Mouse (Mus musculus) hindbrain, postnatal 0 days (tissue): ENCODE measurements at regions not wholly inside any gene's neighbourhood (a gene's known extent, or its start where the extent isn't known, plus 50 kb on each side); places are given as distances from the start of the nearest gene placed in this dataset.

Experiments used
- ATAC-seq: fragments of 200-750 bp; cut with Nextera tagmentation; 2 replicates; pipeline ENCODE4 v1.8.0; 2017; ENCODE audit warnings: mild to moderate bottlenecking, moderate TSS enrichment, moderate library complexity
- DNase-seq: peaks from one replicate; pipeline ENCODE4 v3.0.0-alpha.2; 2015; ENCODE audit warnings: low spot score
- H3K27ac ChIP-seq: fragments of 300-500 bp; sonication (generic); 2 replicates; pipeline ENCODE4 v1.5.1; 2014; ENCODE audit warnings: mild to moderate bottlenecking
- H3K27me3 ChIP-seq: fragments of 300-500 bp; sonication (generic); 2 replicates; pipeline ENCODE4 v1.6.1; 2014; ENCODE audit warnings: low read length, mixed read lengths; ENCODE audit not compliant: insufficient read depth
- H3K36me3 ChIP-seq: fragments of 300-500 bp; sonication (generic); 2 replicates; pipeline ENCODE4 v1.6.1; 2014; ENCODE audit warnings: low read length, mixed read lengths; ENCODE audit not compliant: insufficient read depth
- H3K4me1 ChIP-seq: fragments of 300-500 bp; sonication (generic); 2 replicates; pipeline ENCODE4 v1.6.1; 2014; ENCODE audit warnings: antibody characterized with exemption, low read length, mixed read lengths; ENCODE audit not compliant: insufficient read depth
- H3K4me2 ChIP-seq: fragments of 300-500 bp; sonication (generic); 2 replicates; pipeline ENCODE4 v1.6.1; 2014; ENCODE audit warnings: low read depth, mild to moderate bottlenecking, low read length, moderate library complexity, mixed read lengths
- H3K4me3 ChIP-seq: fragments of 300-500 bp; sonication (generic); 2 replicates; pipeline ENCODE4 v1.5.1; 2014; ENCODE audit warnings: low read length
- H3K9ac ChIP-seq: fragments of 300-500 bp; sonication (generic); replicated peaks from 2 replicates; pipeline ENCODE4 v1.6.1; 2014; ENCODE audit warnings: mild to moderate bottlenecking, low read length, moderate library complexity, mixed read lengths
- H3K9me3 ChIP-seq: fragments of 300-500 bp; sonication (generic); 2 replicates; pipeline ENCODE4 v1.6.1; 2016; ENCODE audit warnings: low read length, mixed read lengths
- CTCF ChIP-seq: IDR thresholded peaks from 2 replicates; pipeline ENCODE4 v1.5.1; 2016; ENCODE audit warnings: antibody characterized with exemption, control low read depth, low read depth
- whole genome bisulfite sequencing: fragments of 180-500 bp; shearing (Covaris S2); extraction: QIAGEN DNeasy Blood & Tissue Kit; methylation state at CpG from one replicate; pipeline ENCODE4 v1.1.7; 2014; 5-methylcytosine and 5-hydroxymethylcytosine counted together

- no peak for TF ChIP-seq CTCF
- Histone ChIP-seq H3K9me3 (no peaks in the 10 kb centered on the region), H3K4me3 (no peak overlapping the region), H3K9ac (no peak overlapping the region), H3K4me2 (no peak overlapping the region), H3K4me1 (no peaks in the 10 kb centered on the region), H3K27me3 (no peaks in the 10 kb centered on the region), H3K36me3 (no peaks in the 10 kb centered on the region), H3K27ac (no peak overlapping the region)
- 48% methylated on average over 2 of the region's 2 CpGs for WGBS
- DNase-seq (no peak), ATAC-seq (no peak)
Observed at GRCm38 (mm10) chr8:113389504-113389903, 245.9 kb upstream of the Mon1b start.

- ATAC-seq = no peak
- DNase-seq = no peak
- Histone ChIP-seq H3K4me3 (no peak overlapping the region), H3K27ac (no peak overlapping the region), H3K4me1 (no peaks in the 10 kb centered on the region), H3K9ac (no peak overlapping the region), H3K36me3 (no peaks in the 10 kb centered on the region), H3K4me2 (no peak overlapping the region), H3K27me3 (no peaks in the 10 kb centered on the region), H3K9me3 (no peaks in the 10 kb centered on the region)
- TF ChIP-seq CTCF = no peak
- WGBS = 86% methylated on average over 4 of the region's 4 CpGs
Observed at GRCm38 (mm10) chr8:113390038-113390437, 245.3 kb upstream of the Mon1b start.

- Histone ChIP-seq H3K4me3 (no peak overlapping the region), H3K4me1 (no peaks in the 10 kb centered on the region), H3K9me3 (no peaks in the 10 kb centered on the region), H3K36me3 (no peaks in the 10 kb centered on the region), H3K27ac (no peak overlapping the region), H3K4me2 (no peak overlapping the region), H3K27me3 (no peaks in the 10 kb centered on the region), H3K9ac (no peak overlapping the region)
- ATAC-seq = no peak
- WGBS = 76% methylated on average over 4 of the region's 4 CpGs
- no peak for DNase-seq
- no peak for TF ChIP-seq CTCF
Observed at GRCm38 (mm10) chr8:113394319-113394718, 241.1 kb upstream of the Mon1b start.

- H3K4me3 ChIP-seq = no peak overlapping the region
- no peak overlapping the region for H3K9ac ChIP-seq
- no peak for TF ChIP-seq CTCF
- H3K36me3 ChIP-seq = no peaks in the 10 kb centered on the region
- no peak for ATAC-seq
- DNase-seq = no peak
- no peak overlapping the region for H3K27ac ChIP-seq
- H3K27me3 ChIP-seq = no peaks in the 10 kb centered on the region
- H3K4me2 ChIP-seq = no peak overlapping the region
- H3K4me1 ChIP-seq = no peaks in the 10 kb centered on the region
- WGBS = 48% methylated on average over 4 of the region's 4 CpGs
- H3K9me3 ChIP-seq = no peaks in the 10 kb centered on the region
Observed at GRCm38 (mm10) chr8:113405158-113405557, 230.2 kb upstream of the Mon1b start.

- no peak overlapping the region for H3K27ac ChIP-seq
- WGBS = 70% methylated on average over 3 of the region's 3 CpGs
- H3K9me3 ChIP-seq = no peaks in the 10 kb centered on the region
- H3K36me3 ChIP-seq = no peaks in the 10 kb centered on the region
- no peak overlapping the region for H3K9ac ChIP-seq
- ATAC-seq (no peak), DNase-seq (peak; percentile 50)
- H3K27me3 ChIP-seq = no peaks in the 10 kb centered on the region
- no peak overlapping the region for H3K4me2 ChIP-seq
- H3K4me3 ChIP-seq = no peak overlapping the region
- no peaks in the 10 kb centered on the region for H3K4me1 ChIP-seq
- TF ChIP-seq CTCF = peak; percentile 57
Observed at GRCm38 (mm10) chr8:113419352-113419751, 216.0 kb upstream of the Mon1b start.

GRCm38 (mm10) chr8:113422651-113423050 is 212.7 kb upstream of the Mon1b start:
- Histone ChIP-seq H3K9me3 (no peaks in the 10 kb centered on the region), H3K27me3 (no peaks in the 10 kb centered on the region), H3K9ac (no peak overlapping the region), H3K27ac (no peak overlapping the region), H3K4me2 (no peak overlapping the region), H3K4me3 (no peak overlapping the region), H3K36me3 (no peaks in the 10 kb centered on the region), H3K4me1 (no peaks in the 10 kb centered on the region)
- no peak for DNase-seq
- no peak for TF ChIP-seq CTCF
- no peak for ATAC-seq
- 77% methylated on average over 2 of the region's 2 CpGs for WGBS

GRCm38 (mm10) chr8:113439088-113439487 is 196.3 kb upstream of the Mon1b start:
- DNase-seq (no peak), ATAC-seq (no peak)
- 67% methylated on average over 7 of the region's 7 CpGs for WGBS
- no peak overlapping the region for H3K27ac ChIP-seq
- no peaks in the 10 kb centered on the region for H3K27me3 ChIP-seq
- no peak overlapping the region for H3K9ac ChIP-seq
- no peaks in the 10 kb centered on the region for H3K36me3 ChIP-seq
- no peak overlapping the region for H3K4me3 ChIP-seq
- no peak overlapping the region for H3K4me2 ChIP-seq
- no peaks in the 10 kb centered on the region for H3K4me1 ChIP-seq
- no peaks in the 10 kb centered on the region for H3K9me3 ChIP-seq
- TF ChIP-seq CTCF = no peak
